Mouse (Mus musculus): ENCODE measurements around the gene Sun1. TPM values are rescaled to one million over a fixed set of nuclear protein-coding genes. Genes with fewer than 3 reads are reported as not detected.

Sun1 gene
- polyA plus RNA-seq (2012; fragmentation: generic; extraction: Trizol), result 10 to 100 TPM in 1 of 2 experiments, 1 to 10 TPM in 1; 4.6 to 37.3 TPM

GRCm38 (mm10) chr5:139199995-139200769 lies at the start of gene Sun1:
Gene Sun1, plus strand, starts transcription at chr5:139200637.

GRCm38 (mm10) chr5:139252081-139252909 lies 51.9 kb downstream of the Sun1 start, which contains the start of gene Get4:
Gene Get4, plus strand, starts transcription at chr5:139252324.

Other genes with a start within 250 kb of the Sun1 start
- 10 to 100 TPM; 21.9 to 25.9 TPM for gene Pdgfa, start 203.3 kb upstream of the Sun1 start, polyA plus RNA-seq (2012; fragmentation: generic; extraction: Trizol)
- gene Prkar1b, start 50.6 kb upstream of the Sun1 start, polyA plus RNA-seq (2012; fragmentation: generic; extraction: Trizol), result under 1 TPM; 0.11 to 0.61 TPM
- gene Dnaaf5, start 50.4 kb upstream of the Sun1 start, polyA plus RNA-seq (2012; fragmentation: generic; extraction: Trizol), result 1 to 10 TPM; 4.3 to 8.9 TPM
- 100 to 1,000 TPM in 1 of 2 experiments, 10 to 100 TPM in 1; 90.3 to 169 TPM for gene Get4, start 51.7 kb downstream of the Sun1 start, polyA plus RNA-seq (2012; fragmentation: generic; extraction: Trizol)
- under 1 TPM; 0.08 to 0.38 TPM for gene Adap1, start 125.0 kb downstream of the Sun1 start, polyA plus RNA-seq (2012; fragmentation: generic; extraction: Trizol)
- 10 to 100 TPM; 64.7 to 77.4 TPM for gene Cox19, start 150.8 kb downstream of the Sun1 start, polyA plus RNA-seq (2012; fragmentation: generic; extraction: Trizol)
- not detected for gene Cyp2w1, start 152.0 kb downstream of the Sun1 start, polyA plus RNA-seq (2012; fragmentation: generic; extraction: Trizol)
- 1 to 10 TPM in 1 of 2 experiments, under 1 TPM in 1; 0.81 to 5.5 TPM for gene Gpr146, start 177.1 kb downstream of the Sun1 start, polyA plus RNA-seq (2012; fragmentation: generic; extraction: Trizol)
- gene C130050O18Rik, start 204.6 kb downstream of the Sun1 start, polyA plus RNA-seq (2012; fragmentation: generic; extraction: Trizol), result under 1 TPM; 0.07 to 0.54 TPM
- gene Gper1, start 222.5 kb downstream of the Sun1 start, polyA plus RNA-seq (2012; fragmentation: generic; extraction: Trizol), result 1 to 10 TPM in 1 of 2 experiments, under 1 TPM in 1; 0.95 to 7.4 TPM